In genomic region chr9:60203141-60203540, GRCm38 (mm10) we compare ENCODE assay signal across 28 mouse cellular contexts.
A peak's percentile ranks its signal among the peaks of the same experiment; 100 is the strongest.
DNase-seq lines count a peak whose midpoint lies in the region; ATAC-seq and TF ChIP-seq lines count a peak whose summit lies in the region.
"Had no signal": no experiment of that assay in that cellular context is flagged by ENCODE, and none has a peak within 500 bp of the region (broad histone marks: within the 10 kb centered on the region; RNA-seq: fewer than 3 reads in every experiment).

No protein-coding gene starts in this region.

- DNase-seq in heart, adult 18-20 months: peak; percentile 58 to 64
- DNase-seq in heart, postnatal 25 days (ENCODE audit: low spot score): no peak
- DNase-seq in layer of hippocampus, adult 2 months (ENCODE audit: low spot score in 2 of 2): no peak
- DNase-seq in layer of hippocampus, postnatal 25 days (ENCODE audit: extremely low spot score in 1 of 2, low spot score in 1 of 2): no peak
- DNase-seq in heart, postnatal 10 days: peak; percentile 31 to 47
- peak; percentile 11 to 35 for DNase-seq in heart, postnatal 14 days
- DNase-seq in embryo, embryonic 10.5 days (ENCODE audit: low spot score): no peak
- no peak for DNase-seq in hindbrain, embryonic 11.5 days (ENCODE audit: low spot score)
- DNase-seq: adrenal gland, adult 2 months; adrenal gland, postnatal 14 days; cerebellum, adult 11 months; cerebellum, adult 2 months; cerebellum, adult 9-11 months; cerebellum, postnatal 25 days; embryo, embryonic 11 days; gastrocnemius, postnatal 10 days; kidney, adult 11 months had no signal

- no peak for TF ChIP-seq CTCF in layer of hippocampus, adult 2 months (conservative IDR thresholded peaks at IDR 0.05)

- no peaks in the 10 kb centered on the region for H3K4me1 ChIP-seq in hindbrain, embryonic 11.5 days (replicated peaks; ENCODE audit: control insufficient read depth, insufficient read depth, low read length)
- H3K4me1 ChIP-seq: forebrain, embryonic 12.5 days; forebrain, embryonic 15.5 days; heart, embryonic 15.5 days; hindbrain, embryonic 13.5 days; intestine, embryonic 15.5 days had no signal

- intact Hi-C loops in heart, postnatal 25 days (cut with DNase I): no loop called here
- intact Hi-C loops in heart, postnatal 10 days (cut with DNase I): no loop called here
- intact Hi-C loops in heart, postnatal 14 days (cut with DNase I): no loop called here

- no peak overlapping the region for H3K4me2 ChIP-seq in hindbrain, embryonic 11.5 days (replicated peaks; ENCODE audit: low read depth, low read length)
- H3K4me2 ChIP-seq: embryonic facial prominence, embryonic 13.5 days; forebrain, embryonic 12.5 days; forebrain, embryonic 15.5 days; heart, embryonic 15.5 days; hindbrain, embryonic 13.5 days; intestine, embryonic 15.5 days had no signal

- no peaks in the 10 kb centered on the region for H3K36me3 ChIP-seq in hindbrain, embryonic 11.5 days (ENCODE audit: control insufficient read depth, insufficient read depth, low read length)
- H3K36me3 ChIP-seq: embryonic facial prominence, embryonic 10.5 days; embryonic facial prominence, embryonic 13.5 days; forebrain, embryonic 12.5 days; forebrain, embryonic 15.5 days; heart, embryonic 15.5 days; hindbrain, embryonic 13.5 days; intestine, embryonic 15.5 days had no signal

- 84% methylated on average over 7 of the region's 7 CpGs for WGBS in hindbrain, embryonic 11.5 days

- H3K4me3 ChIP-seq in layer of hippocampus, adult 2 months: no peak overlapping the region
- H3K4me3 ChIP-seq in hindbrain, embryonic 11.5 days (ENCODE audit: low read depth, low read length): no peak overlapping the region
- H3K4me3 ChIP-seq: embryonic facial prominence, embryonic 10.5 days; embryonic facial prominence, embryonic 13.5 days; erythroblast, embryonic 14.5 days; forebrain, embryonic 12.5 days; forebrain, embryonic 15.5 days; heart, adult 2 months; heart, embryonic 15.5 days; hindbrain, embryonic 13.5 days; intestine, embryonic 15.5 days had no signal

- no peaks in the 10 kb centered on the region for H3K9me3 ChIP-seq in hindbrain, embryonic 11.5 days (ENCODE audit: control insufficient read depth, low read length)
- H3K9me3 ChIP-seq: embryonic facial prominence, embryonic 10.5 days; embryonic facial prominence, embryonic 13.5 days; forebrain, embryonic 12.5 days; forebrain, embryonic 15.5 days; heart, embryonic 15.5 days; hindbrain, embryonic 13.5 days; intestine, embryonic 15.5 days had no signal

- no peaks in the 10 kb centered on the region; the same call in 1 of the 2 replicates for H3K27me3 ChIP-seq in hindbrain, embryonic 11.5 days (ENCODE audit: control insufficient read depth, insufficient read depth, low read length)
- H3K27me3 ChIP-seq: embryonic facial prominence, embryonic 13.5 days; forebrain, embryonic 12.5 days; forebrain, embryonic 15.5 days; heart, embryonic 15.5 days; hindbrain, embryonic 13.5 days; intestine, embryonic 15.5 days had no signal

- H3K27ac ChIP-seq in layer of hippocampus, adult 2 months: 0 out of 2 replicates have a peak overlapping the region, but pooled peaks have one; percentile 28
- no peak overlapping the region for H3K27ac ChIP-seq in hindbrain, embryonic 11.5 days (ENCODE audit: low read depth, low read length)
- H3K27ac ChIP-seq: embryonic facial prominence, embryonic 10.5 days; embryonic facial prominence, embryonic 13.5 days; forebrain, embryonic 12.5 days; forebrain, embryonic 15.5 days; heart, adult 2 months; heart, embryonic 15.5 days; hindbrain, embryonic 13.5 days; intestine, embryonic 15.5 days had no signal

- ATAC-seq in hindbrain, embryonic 11.5 days (ENCODE audit: low FRiP score): no peak
- ATAC-seq: CD4-positive, CD25-positive, alpha-beta regulatory T cell, adult 4 months; forebrain, embryonic 15.5 days; hindbrain, embryonic 16.5 days; intestine, embryonic 15.5 days had no signal

- H3K9ac ChIP-seq in hindbrain, embryonic 11.5 days (ENCODE audit: low read depth, low read length): no peak overlapping the region
- H3K9ac ChIP-seq: embryonic facial prominence, embryonic 13.5 days; forebrain, embryonic 12.5 days; forebrain, embryonic 15.5 days; heart, embryonic 15.5 days; hindbrain, embryonic 13.5 days; intestine, embryonic 15.5 days had no signal

Comparison
In these comparisons a context has a peak if more than half of its experiments do, and no peak if none do; other contexts are left out.
1. DNase-seq: peak in heart, adult 18-20 months (2 of 2), heart, postnatal 10 days (2 of 2) and heart, postnatal 14 days (2 of 2); none in heart, postnatal 25 days (single experiment), layer of hippocampus, adult 2 months (0 of 2), layer of hippocampus, postnatal 25 days (0 of 2), embryo, embryonic 10.5 days (single experiment) and hindbrain, embryonic 11.5 days (single experiment).